Mouse (Mus musculus) spleen, adult 2 months (tissue): ENCODE data around the gene Suv39h2. TPM values are rescaled to one million over a fixed set of nuclear protein-coding genes. Genes with fewer than 3 reads are reported as not detected.

Experiments used
- DNase-seq, 2 experiments: peaks; one replicate each; pipeline versions ENCODE4 v3.0.0 to v3.0.0-alpha.2; 2012 to 2021; ENCODE audit warnings: low spot score in 2 of 2, low read depth in 1 of 2
- H3K27ac ChIP-seq: fragments of 200-500 bp; 2 replicates; pipeline ENCODE4 v1.5.1; 2012; ENCODE audit warnings: low read length, inconsistent platforms; ENCODE audit not compliant: insufficient read depth
- H3K27me3 ChIP-seq: fragments of 200-500 bp; 2 replicates; pipeline ENCODE4 v1.6.1; 2012; ENCODE audit warnings: mild to moderate bottlenecking, moderate library complexity, low read length, inconsistent platforms; ENCODE audit not compliant: control insufficient read depth, insufficient read depth
- H3K36me3 ChIP-seq: fragments of 200-500 bp; 2 replicates; pipeline ENCODE4 v1.6.1; 2012; ENCODE audit warnings: mild to moderate bottlenecking, low read length, inconsistent platforms; ENCODE audit not compliant: control insufficient read depth, insufficient read depth
- H3K4me1 ChIP-seq: fragments of 200-500 bp; 2 replicates; pipeline ENCODE4 v1.6.1; 2011; ENCODE audit warnings: inconsistent platforms; ENCODE audit not compliant: control insufficient read depth, insufficient read depth, insufficient read length
- H3K4me3 ChIP-seq: fragments of 200-500 bp; 2 replicates; pipeline ENCODE4 v1.5.1; 2011; ENCODE audit warnings: mild to moderate bottlenecking, inconsistent platforms; ENCODE audit not compliant: insufficient read depth, insufficient read length; ENCODE audit errors: extremely low read depth
- CTCF ChIP-seq: fragments of 200-500 bp; IDR thresholded peaks from 2 replicates; pipeline ENCODE4 v1.5.1; 2011; ENCODE audit warnings: mild to moderate bottlenecking, inconsistent platforms; ENCODE audit not compliant: insufficient read depth, insufficient read length, insufficient replicate concordance; ENCODE audit errors: extremely low read depth
- POLR2A ChIP-seq: fragments of 200-500 bp; IDR thresholded peaks from 2 replicates; pipeline ENCODE4 v1.6.1; 2011; ENCODE audit warnings: low read depth, low read length, inconsistent platforms
- WGBS: fragments of 180-500 bp; shearing (Covaris S2); methylation state at CpG from one replicate; pipeline ENCODE4 v1.1.7; 2018; 5-methylcytosine and 5-hydroxymethylcytosine counted together
- polyA plus RNA-seq: library from polyadenylated mRNA; depleted of rRNA; stranded (reverse); fragments of >200 nt; gene quantifications from 2 replicates; pipeline ENCODE4 v1.2.3, GENCODE M21; 2012; rRNA removed

The Suv39h2 gene
- 0.58 and 1.1 TPM in 2 replicates for polyA plus RNA-seq

- no peaks in the 10 kb centered on the region; the same call in 1 of the 2 replicates for H3K4me1 ChIP-seq
- no peaks in the 10 kb centered on the region for H3K36me3 ChIP-seq
- H3K4me3 ChIP-seq = peak within 1 kb of the TSS; percentile 71
- no peak for TF ChIP-seq CTCF
- peak; percentile 62 for TF ChIP-seq POLR2A
- peak; percentile 86 to 98 for DNase-seq
- under 1% methylated on average over 42 of the region's 42 CpGs for WGBS
- H3K27ac ChIP-seq = peak within 1 kb of the TSS; percentile 78
- H3K27me3 ChIP-seq = no peaks in the 10 kb centered on the region
Observed at GRCm38 (mm10) chr2:3474861-3475283, at the start of gene Suv39h2. Gene Suv39h2 (minus strand): TSS chr2:3475031.

DNA sequence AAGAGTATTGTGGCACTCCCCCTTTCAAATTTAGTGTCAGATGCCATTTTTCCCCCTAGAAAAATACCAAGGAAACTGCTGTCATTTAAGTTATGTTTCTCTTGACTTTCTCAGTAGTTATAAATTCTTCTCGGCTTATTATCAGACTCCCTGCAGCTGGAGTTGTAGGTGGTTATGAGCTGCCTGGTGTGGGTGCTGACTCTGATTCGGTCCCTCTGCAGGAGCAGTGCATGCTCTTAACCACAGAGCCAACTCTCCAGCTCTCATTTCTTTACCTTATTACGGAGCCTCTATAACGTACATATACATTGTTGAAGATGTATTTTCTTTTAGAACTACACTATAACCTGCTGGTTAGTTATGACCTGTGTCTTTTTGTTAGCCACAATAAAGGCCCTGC, 47.7 kb upstream of the Suv39h2 start:
- H3K27ac ChIP-seq = no peak overlapping the region
- no peaks in the 10 kb centered on the region for H3K4me1 ChIP-seq
- TF ChIP-seq CTCF = no peak
- no peak for TF ChIP-seq POLR2A
- H3K27me3 ChIP-seq = no peaks in the 10 kb centered on the region
- DNase-seq = no peak
- no peak overlapping the region for H3K4me3 ChIP-seq
- WGBS = 73% methylated on average over 4 of the region's 4 CpGs
- no peaks in the 10 kb centered on the region for H3K36me3 ChIP-seq

- TF ChIP-seq POLR2A (peak; percentile 95), CTCF (no peak)
- peaks cover 3% of the 10 kb centered on the region; the same call in 1 of the 2 replicates for H3K4me1 ChIP-seq
- peak within 1 kb of the TSS; percentile 75 for H3K4me3 ChIP-seq
- H3K36me3 ChIP-seq = peaks cover 15% of the 10 kb centered on the region
- H3K27me3 ChIP-seq = no peaks in the 10 kb centered on the region
- peak; percentile 94 to 99 for DNase-seq
- H3K27ac ChIP-seq = peak within 1 kb of the TSS; percentile 94
- WGBS = under 1% methylated on average over 60 of the region's 60 CpGs
Observed at GRCm38 (mm10) chr2:3512552-3513454, 38.0 kb upstream of the Suv39h2 start, which contains the start of the genes Gm45902, Hspa14 and Cdnf. Gene Gm45902 (minus strand): TSS chr2:3512790. Gene Hspa14 (minus strand): TSS chr2:3512814. Gene Cdnf (plus strand): TSS chr2:3513030.

DNA sequence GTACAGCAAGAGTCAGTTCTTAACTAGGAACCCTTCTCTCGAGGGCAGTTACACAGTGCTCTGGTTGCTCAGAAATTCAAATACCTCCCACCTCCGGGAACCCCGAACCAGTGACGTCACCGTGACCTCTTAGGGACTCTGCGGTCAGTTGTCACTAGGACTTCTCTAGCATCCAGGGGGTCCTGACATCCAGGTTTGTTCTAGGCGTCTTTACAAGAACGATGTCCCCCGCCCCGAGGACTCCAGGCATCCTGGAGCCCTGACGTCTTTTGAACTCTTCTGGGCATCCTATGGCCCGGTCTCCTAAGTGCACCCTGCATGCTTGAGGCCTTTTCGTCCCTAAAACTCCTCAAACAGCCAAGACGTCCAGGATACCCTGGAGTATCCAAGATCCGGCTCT, 37.2 kb upstream of the Suv39h2 start:
- WGBS = under 1% methylated on average over 15 of the region's 15 CpGs
- Histone ChIP-seq H3K27me3 (no peaks in the 10 kb centered on the region), H3K4me3 (peak overlapping the region; percentile 75), H3K4me1 (peaks cover 3% of the 10 kb centered on the region; the same call in 1 of the 2 replicates), H3K36me3 (peaks cover 18% of the 10 kb centered on the region), H3K27ac (peak overlapping the region; percentile 75)
- DNase-seq = peak; percentile 17 to 37
- TF ChIP-seq POLR2A (no peak), CTCF (no peak)

DNA sequence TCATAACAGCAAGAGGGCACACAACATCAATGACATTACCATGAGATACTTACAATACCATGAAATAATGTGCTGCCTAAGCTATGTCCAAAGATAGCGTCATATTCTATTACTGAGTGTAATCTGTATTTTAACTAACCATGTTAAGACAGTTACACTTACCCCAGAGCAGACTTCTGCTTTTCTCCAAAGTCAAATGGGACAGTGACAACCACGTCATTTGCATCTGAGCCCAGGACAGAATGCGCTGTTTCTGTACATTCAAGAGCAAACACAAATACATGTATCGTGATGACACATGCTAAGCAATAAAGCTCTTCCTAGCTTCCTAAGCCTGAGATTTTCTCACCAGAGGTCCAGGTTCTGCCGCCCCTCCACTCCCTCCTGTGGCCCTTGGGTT, 26.1 kb upstream of the Suv39h2 start:
- DNase-seq = peak in 1 of 2 experiments; percentile 18
- H3K27ac ChIP-seq = no peak overlapping the region
- TF ChIP-seq CTCF (no peak), POLR2A (no peak)
- no peak overlapping the region for H3K4me3 ChIP-seq
- H3K27me3 ChIP-seq = no peaks in the 10 kb centered on the region
- H3K36me3 ChIP-seq = peaks cover 27% of the 10 kb centered on the region
- H3K4me1 ChIP-seq = no peaks in the 10 kb centered on the region
- WGBS = 60% methylated on average over 5 of the region's 5 CpGs

GRCm38 (mm10) chr2:3499543-3499942, 24.7 kb upstream of the Suv39h2 start:
- Histone ChIP-seq H3K27ac (no peak overlapping the region), H3K4me1 (no peaks in the 10 kb centered on the region), H3K4me3 (no peak overlapping the region), H3K27me3 (no peaks in the 10 kb centered on the region), H3K36me3 (peaks cover 35% of the 10 kb centered on the region)
- DNase-seq = no peak
- TF ChIP-seq CTCF (no peak), POLR2A (no peak)
- WGBS = 84% methylated on average over 6 of the region's 6 CpGs

GRCm38 (mm10) chr2:3493833-3494409, 19.1 kb upstream of the Suv39h2 start:
- H3K27me3 ChIP-seq = no peaks in the 10 kb centered on the region
- TF ChIP-seq POLR2A (no peak), CTCF (no peak)
- no peak for DNase-seq
- no peak overlapping the region for H3K27ac ChIP-seq
- no peak overlapping the region for H3K4me3 ChIP-seq
- 64% methylated on average over 3 of the region's 3 CpGs for WGBS
- no peaks in the 10 kb centered on the region for H3K4me1 ChIP-seq
- H3K36me3 ChIP-seq = peaks cover 57% of the 10 kb centered on the region
